Comparison of ENCODE assay signal across 9 mouse cellular contexts in the genomic region with DNA sequence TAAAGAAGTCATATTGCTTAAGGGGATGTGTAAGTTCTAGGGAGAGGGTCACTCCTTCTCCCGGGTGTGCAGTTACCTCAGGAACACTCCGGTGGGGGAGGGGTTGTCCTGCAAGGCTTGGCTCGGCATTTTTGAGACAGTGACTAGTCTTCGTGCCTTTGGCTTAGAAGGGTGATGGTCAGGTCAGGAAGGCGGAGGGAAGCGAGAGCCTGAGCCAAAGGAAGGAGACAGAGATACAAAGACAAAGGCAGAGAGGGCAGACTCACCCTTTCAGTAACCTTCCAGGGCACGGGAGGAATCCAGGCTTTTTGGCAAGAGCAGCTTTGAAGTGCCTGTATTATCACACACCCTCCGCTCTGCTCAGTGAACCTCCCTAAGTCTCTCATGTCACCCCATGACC. TPM values are rescaled to one million over a fixed set of nuclear protein-coding genes. Genes with fewer than 3 reads are reported as not detected.
DNase-seq lines count a peak whose midpoint lies in the region; ATAC-seq and TF ChIP-seq lines count a peak whose summit lies in the region.
"Had no signal": no experiment of that assay in that cellular context is flagged by ENCODE, and none has a peak within 500 bp of the region (broad histone marks: within the 10 kb centered on the region; RNA-seq: fewer than 3 reads in every experiment).

No protein-coding gene starts in this region.

- H3ac ChIP-seq in C2C12 (ENCODE audit: control insufficient read depth, insufficient read length, low read depth) = peak overlapping the region; percentile 50

- no peak for ATAC-seq in heart, embryonic 15.5 days (replicated peaks; ENCODE audit: insufficient number of reproducible peaks, insufficient read depth, low FRiP score, low read depth)
- ATAC-seq in limb, embryonic 11.5 days (ENCODE audit: insufficient number of reproducible peaks, low FRiP score, low TSS enrichment, low read depth) = no peak

- no peaks in the 10 kb centered on the region for H3K9me3 ChIP-seq in heart, embryonic 15.5 days (replicated peaks)
- H3K9me3 ChIP-seq in limb, embryonic 11.5 days (ENCODE audit: control insufficient read depth, low read length) = no peaks in the 10 kb centered on the region
- H3K9me3 ChIP-seq: neural tube, embryonic 12.5 days had no signal

- peaks cover 28% of the 10 kb centered on the region for H3K36me3 ChIP-seq in C2C12 (ENCODE audit: control insufficient read depth, insufficient read depth)
- H3K36me3 ChIP-seq in heart, embryonic 15.5 days = peaks cover 6% of the 10 kb centered on the region; the same call in 1 of the 2 replicates
- peaks cover 5% of the 10 kb centered on the region; the same call in 1 of the 2 replicates for H3K36me3 ChIP-seq in limb, embryonic 11.5 days (ENCODE audit: control insufficient read depth, insufficient read depth, low read length)

- WGBS in heart, embryonic 15.5 days = 33% methylated on average over 8 of the region's 8 CpGs
- 53% methylated on average over 8 of the region's 8 CpGs for WGBS in limb, embryonic 11.5 days

- H3K4me2 ChIP-seq in heart, embryonic 15.5 days = no peak overlapping the region
- H3K4me2 ChIP-seq in limb, embryonic 11.5 days (ENCODE audit: low read depth, severe bottlenecking) = no peak overlapping the region

- H3K79me2 ChIP-seq in C2C12 (ENCODE audit: control insufficient read depth, insufficient read depth) = peaks cover 36% of the 10 kb centered on the region

- no peak for TF ChIP-seq CTCF in C2C12 (IDR thresholded peaks at IDR 0.05; ENCODE audit: control insufficient read depth, insufficient read depth, insufficient read length)

- H3K9ac ChIP-seq in heart, embryonic 15.5 days = 0 out of 2 replicates have a peak overlapping the region, but pooled peaks have one; percentile 69
- no peak overlapping the region for H3K9ac ChIP-seq in limb, embryonic 11.5 days (ENCODE audit: low read length)

- peak overlapping the region; percentile 98 for H3K27ac ChIP-seq in heart, embryonic 15.5 days
- H3K27ac ChIP-seq in limb, embryonic 11.5 days (replicated peaks; ENCODE audit: low read depth, low read length) = peak overlapping the region; percentile 83; the same call in 1 of the 2 replicates
- H3K27ac ChIP-seq: neural tube, embryonic 12.5 days had no signal

- H3K79me3 ChIP-seq in C2C12 (ENCODE audit: low read depth) = peaks cover 27% of the 10 kb centered on the region

- peak overlapping the region; percentile 99 for H3K4me3 ChIP-seq in C2C12 (ENCODE audit: insufficient read depth, poor library complexity, severe bottlenecking)
- H3K4me3 ChIP-seq in heart, embryonic 15.5 days = no peak overlapping the region
- no peak overlapping the region for H3K4me3 ChIP-seq in limb, embryonic 11.5 days (ENCODE audit: low read depth, low read length)
- H3K4me3 ChIP-seq: neural tube, embryonic 12.5 days had no signal

- H3K4me1 ChIP-seq in heart, embryonic 15.5 days (replicated peaks) = peaks cover 44% of the 10 kb centered on the region
- H3K4me1 ChIP-seq in limb, embryonic 11.5 days (ENCODE audit: control insufficient read depth, insufficient read depth, low read length) = peaks cover 18% of the 10 kb centered on the region

- peak; percentile 69 to 86 for DNase-seq in adrenal gland, adult (ENCODE audit: inconsistent age in 2 of 2, low spot score in 1 of 2)
- no peak for DNase-seq in adrenal gland, adult 8-10 months
- DNase-seq in limb, embryonic 11.5 days (ENCODE audit: low spot score) = no peak
- no peak for DNase-seq in natural killer cell, adult 2 months (ENCODE audit: low spot score in 2 of 2)
- DNase-seq in thymus, postnatal 0 days (ENCODE audit: low spot score) = no peak
- no peak for DNase-seq in urinary bladder, adult 2 months (ENCODE audit: low spot score)

- no peaks in the 10 kb centered on the region for H3K27me3 ChIP-seq in C2C12 (ENCODE audit: control insufficient read depth, insufficient read depth, insufficient read length)
- no peaks in the 10 kb centered on the region for H3K27me3 ChIP-seq in heart, embryonic 15.5 days
- H3K27me3 ChIP-seq in limb, embryonic 11.5 days (ENCODE audit: control insufficient read depth, insufficient read depth, low read length) = no peaks in the 10 kb centered on the region
- H3K27me3 ChIP-seq: neural tube, embryonic 12.5 days had no signal

TF ChIP-seq in C2C12, 6 proteins besides CTCF, POLR2A, EP300 and RAD21:
- TF ChIP-seq CEBPB (IDR thresholded peaks at IDR 0.05; ENCODE audit: low read depth) (no peak), FOSL1 (IDR thresholded peaks at IDR 0.05; ENCODE audit: insufficient read depth, low read length, poor library complexity, severe bottlenecking) (no peak), MAX (IDR thresholded peaks at IDR 0.05) (no peak), USF1 (IDR thresholded peaks at IDR 0.05; ENCODE audit: low read depth) (no peak), MYOD1 (IDR thresholded peaks at IDR 0.05; ENCODE audit: control insufficient read depth, insufficient read length, low read depth) (no peak), MYOG (IDR thresholded peaks at IDR 0.05; ENCODE audit: control insufficient read depth, extremely low read depth, insufficient read length) (no peak)

RNA-seq across cellular contexts. Expression of gene Lgals1, which starts 1.4 kb away (rescaled TPM):
- total RNA-seq in adrenal gland, adult 8-10 months (2022) = 100 to 1,000 TPM; 294 to 595 (median 433) TPM
- polyA plus RNA-seq in C2C12 (2012; fragmentation: generic; extraction: Trizol) = 18,755 TPM
- 806 and 862 TPM in 2 replicates for polyA plus RNA-seq in heart, embryonic 15.5 days (2015; fragmentation: Nextera tagmentation; extraction: Ambion mirVana)
- polyA plus RNA-seq in limb, embryonic 11.5 days (2014; fragmentation: Nextera tagmentation; extraction: Ambion mirVana) = 567 and 570 TPM in 2 replicates
- polyA plus RNA-seq in thymus, postnatal 0 days (2015; fragmentation: Nextera tagmentation; extraction: Ambion mirVana) = 598 and 732 TPM in 2 replicates
- 979 and 1,151 TPM in 2 replicates for polyA plus RNA-seq in urinary bladder, adult 2 months (2012; rRNA removed)

RNA-seq across cellular contexts. Expression of gene Nol12, which starts 9.6 kb away (rescaled TPM):
- 10 to 100 TPM; 51.2 to 58.9 (median 52.1) TPM for total RNA-seq in adrenal gland, adult 8-10 months (2022)
- polyA plus RNA-seq in C2C12 (2012; fragmentation: generic; extraction: Trizol) = 108 TPM
- 29.9 and 30.3 TPM in 2 replicates for polyA plus RNA-seq in heart, embryonic 15.5 days (2015; fragmentation: Nextera tagmentation; extraction: Ambion mirVana)
- 72.7 and 76.3 TPM in 2 replicates for polyA plus RNA-seq in limb, embryonic 11.5 days (2014; fragmentation: Nextera tagmentation; extraction: Ambion mirVana)
- polyA plus RNA-seq in thymus, postnatal 0 days (2015; fragmentation: Nextera tagmentation; extraction: Ambion mirVana) = 59.3 and 59.9 TPM in 2 replicates
- 26.5 and 30.7 TPM in 2 replicates for polyA plus RNA-seq in urinary bladder, adult 2 months (2012; rRNA removed)

RNA-seq across cellular contexts. Expression of gene Pdxp, which starts 11.4 kb away (rescaled TPM):
- total RNA-seq in adrenal gland, adult 8-10 months (2022) = 1 to 10 TPM; 4.6 to 8.6 (median 5.9) TPM
- polyA plus RNA-seq in C2C12 (2012; fragmentation: generic; extraction: Trizol) = 25.1 TPM
- 16.2 and 20.4 TPM in 2 replicates for polyA plus RNA-seq in heart, embryonic 15.5 days (2015; fragmentation: Nextera tagmentation; extraction: Ambion mirVana)
- polyA plus RNA-seq in limb, embryonic 11.5 days (2014; fragmentation: Nextera tagmentation; extraction: Ambion mirVana) = 38.2 and 39.6 TPM in 2 replicates
- 16.3 and 16.5 TPM in 2 replicates for polyA plus RNA-seq in thymus, postnatal 0 days (2015; fragmentation: Nextera tagmentation; extraction: Ambion mirVana)
- 2.4 and 3.8 TPM in 2 replicates for polyA plus RNA-seq in urinary bladder, adult 2 months (2012; rRNA removed)

RNA-seq across cellular contexts. Expression of gene Triobp, which starts 22.4 kb away (rescaled TPM):
- total RNA-seq in adrenal gland, adult 8-10 months (2022) = 100 to 1,000 TPM; 121 to 175 (median 150) TPM
- 35.7 TPM for polyA plus RNA-seq in C2C12 (2012; fragmentation: generic; extraction: Trizol)
- 36.8 and 54.5 TPM in 2 replicates for polyA plus RNA-seq in heart, embryonic 15.5 days (2015; fragmentation: Nextera tagmentation; extraction: Ambion mirVana)
- 47.9 and 50.8 TPM in 2 replicates for polyA plus RNA-seq in limb, embryonic 11.5 days (2014; fragmentation: Nextera tagmentation; extraction: Ambion mirVana)
- 16.3 and 18.0 TPM in 2 replicates for polyA plus RNA-seq in thymus, postnatal 0 days (2015; fragmentation: Nextera tagmentation; extraction: Ambion mirVana)
- 47.1 and 57.9 TPM in 2 replicates for polyA plus RNA-seq in urinary bladder, adult 2 months (2012; rRNA removed)

RNA-seq across cellular contexts. Expression of gene Sh3bp1, which starts 25.6 kb away (rescaled TPM):
- total RNA-seq in adrenal gland, adult 8-10 months (2022) = 10 to 100 TPM in 2 of 4 experiments, 1 to 10 TPM in 2; 8.5 to 23.0 (median 15.2) TPM
- 23.4 TPM for polyA plus RNA-seq in C2C12 (2012; fragmentation: generic; extraction: Trizol)
- polyA plus RNA-seq in heart, embryonic 15.5 days (2015; fragmentation: Nextera tagmentation; extraction: Ambion mirVana) = 15.1 and 24.5 TPM in 2 replicates
- polyA plus RNA-seq in limb, embryonic 11.5 days (2014; fragmentation: Nextera tagmentation; extraction: Ambion mirVana) = 45.0 and 50.9 TPM in 2 replicates
- polyA plus RNA-seq in thymus, postnatal 0 days (2015; fragmentation: Nextera tagmentation; extraction: Ambion mirVana) = 27.7 and 39.1 TPM in 2 replicates
- polyA plus RNA-seq in urinary bladder, adult 2 months (2012; rRNA removed) = 34.6 and 35.1 TPM in 2 replicates

Comparison
In these comparisons a context has a peak if more than half of its experiments do, and no peak if none do; other contexts are left out.
1. DNase-seq: peak in adrenal gland, adult (2 of 2); none in adrenal gland, adult 8-10 months (single experiment), limb, embryonic 11.5 days (single experiment), natural killer cell, adult 2 months (0 of 2), thymus, postnatal 0 days (single experiment) and urinary bladder, adult 2 months (single experiment).
2. RNA of gene Lgals1, which starts 1.4 kb away (polyA plus RNA-seq): 18,755 TPM in C2C12 (single experiment); 979 to 1,151 TPM in urinary bladder, adult 2 months, 806 to 862 TPM in heart, embryonic 15.5 days, 598 to 732 TPM in thymus, postnatal 0 days and 567 to 570 TPM in limb, embryonic 11.5 days; every median in the first group is over 10 times any median in the second.